Mouse (Mus musculus) hindbrain, postnatal 0 days (tissue): ENCODE results near the gene Cdk17. TPM values are rescaled to one million over a fixed set of nuclear protein-coding genes. Genes with fewer than 3 reads are reported as not detected.

Experiments
- ATAC-seq: fragments of 200-750 bp; cut with Nextera tagmentation; 2 replicates; pipeline ENCODE4 v1.8.0; 2017; ENCODE audit warnings: mild to moderate bottlenecking, moderate TSS enrichment, moderate library complexity
- DNase-seq: peaks from one replicate; pipeline ENCODE4 v3.0.0-alpha.2; 2015; ENCODE audit warnings: low spot score
- H3K27ac ChIP-seq: fragments of 300-500 bp; sonication (generic); 2 replicates; pipeline ENCODE4 v1.5.1; 2014; ENCODE audit warnings: mild to moderate bottlenecking
- H3K27me3 ChIP-seq: fragments of 300-500 bp; sonication (generic); 2 replicates; pipeline ENCODE4 v1.6.1; 2014; ENCODE audit warnings: low read length, mixed read lengths; ENCODE audit not compliant: insufficient read depth
- H3K36me3 ChIP-seq: fragments of 300-500 bp; sonication (generic); 2 replicates; pipeline ENCODE4 v1.6.1; 2014; ENCODE audit warnings: low read length, mixed read lengths; ENCODE audit not compliant: insufficient read depth
- H3K4me1 ChIP-seq: fragments of 300-500 bp; sonication (generic); 2 replicates; pipeline ENCODE4 v1.6.1; 2014; ENCODE audit warnings: antibody characterized with exemption, low read length, mixed read lengths; ENCODE audit not compliant: insufficient read depth
- H3K4me2 ChIP-seq: fragments of 300-500 bp; sonication (generic); 2 replicates; pipeline ENCODE4 v1.6.1; 2014; ENCODE audit warnings: low read depth, mild to moderate bottlenecking, low read length, moderate library complexity, mixed read lengths
- H3K4me3 ChIP-seq: fragments of 300-500 bp; sonication (generic); 2 replicates; pipeline ENCODE4 v1.5.1; 2014; ENCODE audit warnings: low read length
- H3K9ac ChIP-seq: fragments of 300-500 bp; sonication (generic); replicated peaks from 2 replicates; pipeline ENCODE4 v1.6.1; 2014; ENCODE audit warnings: mild to moderate bottlenecking, low read length, moderate library complexity, mixed read lengths
- H3K9me3 ChIP-seq: fragments of 300-500 bp; sonication (generic); 2 replicates; pipeline ENCODE4 v1.6.1; 2016; ENCODE audit warnings: low read length, mixed read lengths
- CTCF ChIP-seq: IDR thresholded peaks from 2 replicates; pipeline ENCODE4 v1.5.1; 2016; ENCODE audit warnings: antibody characterized with exemption, control low read depth, low read depth
- WGBS: fragments of 180-500 bp; shearing (Covaris S2); extraction: QIAGEN DNeasy Blood & Tissue Kit; methylation state at CpG from one replicate; pipeline ENCODE4 v1.1.7; 2014; 5-methylcytosine and 5-hydroxymethylcytosine counted together
- polyA plus RNA-seq: library from polyadenylated mRNA; unstranded; fragments of >200 nt; fragmentation: Nextera tagmentation; extraction: Ambion mirVana; gene quantifications from 2 replicates; pipeline ENCODE4 v1.2.1, GENCODE M21; 2015
- total RNA-seq: library from RNA; depleted of rRNA; stranded (reverse); fragments of >200 nt; gene quantifications from 2 replicates; pipeline ENCODE4 v1.2.3, GENCODE M21; 2014

Gene Cdk17
- total and polyA plus RNA-seq, 2 experiments from 2014 or later, result 32.6 to 63.3 TPM

- H3K4me3 ChIP-seq, result no peak overlapping the region
- no peak for DNase-seq
- H3K9me3 ChIP-seq, result no peaks in the 10 kb centered on the region
- ATAC-seq, result no peak
- H3K9ac ChIP-seq, result no peak overlapping the region
- no peak overlapping the region for H3K27ac ChIP-seq
- H3K27me3 ChIP-seq, result no peaks in the 10 kb centered on the region
- H3K36me3 ChIP-seq, result peaks cover 31% of the 10 kb centered on the region
- H3K4me2 ChIP-seq, result no peak overlapping the region
- WGBS, result 95% methylated on average over 9 of the region's 9 CpGs
- H3K4me1 ChIP-seq, result no peaks in the 10 kb centered on the region
- TF ChIP-seq CTCF, result no peak
These were observed 74.0 kb downstream of the Cdk17 start for GRCm38 (mm10) chr10:93234692-93235091.

GRCm38 (mm10) chr10:93239201-93239806 is 78.6 kb downstream of the Cdk17 start:
- WGBS, result 76% methylated on average over 9 of the region's 9 CpGs
- DNase-seq, result no peak
- no peaks in the 10 kb centered on the region for H3K4me1 ChIP-seq
- H3K9ac ChIP-seq, result no peak overlapping the region
- H3K27me3 ChIP-seq, result no peaks in the 10 kb centered on the region
- H3K4me2 ChIP-seq, result no peak overlapping the region
- no peak for ATAC-seq
- H3K9me3 ChIP-seq, result no peaks in the 10 kb centered on the region
- no peak overlapping the region for H3K27ac ChIP-seq
- no peak overlapping the region for H3K4me3 ChIP-seq
- TF ChIP-seq CTCF, result no peak
- H3K36me3 ChIP-seq, result peaks cover 36% of the 10 kb centered on the region

GRCm38 (mm10) chr10:93242208-93242607 is 81.5 kb downstream of the Cdk17 start:
- TF ChIP-seq CTCF, result no peak
- ATAC-seq, result no peak
- 10% methylated on average over 3 of the region's 3 CpGs for WGBS

GRCm38 (mm10) chr10:93242861-93243260 is 82.2 kb downstream of the Cdk17 start:
- Histone ChIP-seq H3K9me3 (no peaks in the 10 kb centered on the region), H3K4me1 (no peaks in the 10 kb centered on the region), H3K27ac (no peak overlapping the region), H3K27me3 (no peaks in the 10 kb centered on the region), H3K36me3 (peaks cover 31% of the 10 kb centered on the region), H3K9ac (no peak overlapping the region), H3K4me3 (no peak overlapping the region), H3K4me2 (no peak overlapping the region)
- 11% methylated on average over 5 of the region's 5 CpGs for WGBS
- no peak for TF ChIP-seq CTCF
- no peak for DNase-seq
- ATAC-seq, result no peak

More at GRCm38 (mm10) chr10:93242208-93242607, 81.5 kb downstream of the Cdk17 start:
- Histone ChIP-seq H3K4me2 (no peak overlapping the region), H3K9ac (no peak overlapping the region), H3K4me3 (no peak overlapping the region), H3K4me1 (no peaks in the 10 kb centered on the region), H3K9me3 (no peaks in the 10 kb centered on the region), H3K27me3 (no peaks in the 10 kb centered on the region), H3K27ac (no peak overlapping the region), H3K36me3 (peaks cover 31% of the 10 kb centered on the region)
- no peak for DNase-seq

DNA sequence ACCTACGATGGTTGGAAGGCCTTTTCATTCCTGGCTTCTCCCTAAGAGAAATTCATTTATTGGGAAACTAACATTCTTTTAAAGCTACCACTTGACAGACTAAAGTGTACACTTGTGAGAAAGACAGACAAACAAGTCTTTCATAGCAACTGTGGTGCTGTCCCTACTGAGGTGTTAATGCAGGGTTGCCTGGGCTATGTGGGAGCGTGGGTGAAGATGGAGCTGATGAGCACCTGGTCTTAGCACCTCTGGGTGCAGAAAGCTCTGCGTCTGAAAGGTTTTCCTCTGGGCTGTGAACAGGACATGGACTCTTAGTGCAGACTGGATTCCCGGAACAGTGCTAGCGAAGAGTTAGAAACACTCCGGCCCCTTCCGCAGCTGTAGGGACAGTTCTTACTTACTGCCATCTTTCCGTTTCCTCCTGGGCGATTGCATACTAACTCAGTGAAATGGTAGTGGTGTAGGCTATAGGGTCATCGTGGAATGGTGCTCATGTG is 83.6 kb downstream of the Cdk17 start:
- 86% methylated on average over 10 of the region's 10 CpGs for WGBS

DNA sequence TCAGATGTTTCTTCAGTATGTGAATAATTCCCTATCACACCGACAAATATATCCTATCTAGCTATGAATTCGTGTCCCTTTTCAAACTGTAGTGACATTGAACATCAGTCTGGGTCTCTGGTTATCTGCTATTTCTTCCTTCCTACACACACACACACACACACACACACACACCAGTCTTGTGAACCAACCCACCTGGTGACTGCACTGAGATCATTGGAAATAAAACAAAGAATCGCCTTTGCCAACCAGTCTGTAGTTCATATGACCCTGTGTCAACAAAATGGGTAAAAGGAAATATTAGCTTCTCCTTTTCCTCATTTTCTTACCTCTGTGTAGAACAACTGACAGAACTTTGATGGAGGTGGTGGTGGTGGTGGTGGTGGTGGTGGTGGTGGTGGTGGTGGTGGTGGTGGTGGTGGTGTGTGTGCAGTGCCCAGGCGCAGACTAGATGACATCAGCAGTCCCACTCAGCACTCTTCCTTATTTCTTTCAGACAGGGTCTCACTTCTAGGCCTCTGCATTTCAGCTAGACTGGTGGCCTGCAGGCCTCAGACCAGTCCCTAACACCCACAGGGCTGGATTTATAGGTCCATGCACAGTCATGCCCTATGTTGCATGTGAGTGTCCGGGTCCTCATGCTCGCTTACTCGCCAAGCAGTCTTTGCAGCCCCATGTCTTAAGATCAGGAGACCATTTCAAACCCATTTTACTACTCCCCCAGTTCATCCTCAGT is 85.7 kb downstream of the Cdk17 start:
- Histone ChIP-seq H3K27me3 (no peaks in the 10 kb centered on the region), H3K9ac (no peak overlapping the region), H3K36me3 (peaks cover 8% of the 10 kb centered on the region; the same call in 1 of the 2 replicates), H3K4me2 (no peak overlapping the region), H3K4me1 (no peaks in the 10 kb centered on the region), H3K9me3 (no peaks in the 10 kb centered on the region), H3K27ac (no peak overlapping the region), H3K4me3 (no peak overlapping the region)
- ATAC-seq, result no peak
- no peak for TF ChIP-seq CTCF
- WGBS, result 94% methylated on average over 7 of the region's 7 CpGs
- DNase-seq, result no peak

More for the DNA sequence above, 83.6 kb downstream of the Cdk17 start:
- Histone ChIP-seq H3K4me1 (no peaks in the 10 kb centered on the region), H3K4me3 (no peak overlapping the region), H3K27me3 (no peaks in the 10 kb centered on the region), H3K9me3 (no peaks in the 10 kb centered on the region), H3K9ac (no peak overlapping the region), H3K36me3 (peaks cover 22% of the 10 kb centered on the region), H3K4me2 (no peak overlapping the region), H3K27ac (no peak overlapping the region)
- no peak for TF ChIP-seq CTCF
- no peak for DNase-seq
- no peak for ATAC-seq

DNA sequence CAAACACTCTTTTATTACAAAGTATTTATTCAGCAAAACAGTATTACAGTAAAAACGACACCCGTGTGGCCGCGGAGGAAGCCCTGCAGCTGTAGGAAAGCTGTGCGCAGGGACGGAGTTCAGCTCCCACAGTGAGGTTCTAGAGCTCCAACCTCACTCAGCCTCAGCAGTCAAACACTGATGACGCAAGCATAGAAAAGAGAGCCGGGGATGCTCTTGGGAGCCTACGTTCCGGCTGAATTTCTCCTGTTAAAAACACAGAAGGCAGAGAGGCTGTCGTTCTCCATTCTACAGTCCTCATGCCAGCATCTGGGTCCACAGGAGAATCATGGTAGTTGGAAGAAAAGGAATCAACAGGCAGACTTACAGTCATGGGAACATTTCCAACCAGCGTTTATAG is 86.7 kb downstream of the Cdk17 start:
- ATAC-seq (no peak), DNase-seq (no peak)
- no peaks in the 10 kb centered on the region for H3K27me3 ChIP-seq
- no peak for TF ChIP-seq CTCF
- no peak overlapping the region for H3K4me3 ChIP-seq
- H3K4me2 ChIP-seq, result no peak overlapping the region
- H3K4me1 ChIP-seq, result no peaks in the 10 kb centered on the region
- H3K27ac ChIP-seq, result no peak overlapping the region
- 77% methylated on average over 12 of the region's 12 CpGs for WGBS
- H3K36me3 ChIP-seq, result 0 out of 2 replicates have a peak, but pooled peaks cover 3% of the 10 kb centered on the region
- H3K9ac ChIP-seq, result no peak overlapping the region
- H3K9me3 ChIP-seq, result no peaks in the 10 kb centered on the region
